In genomic region chr7:37623903-37624758, GRCm38 (mm10) we compare ENCODE assay signal across 8 mouse cellular contexts.
DNase-seq lines count a peak whose midpoint lies in the region; ATAC-seq and TF ChIP-seq lines count a peak whose summit lies in the region.

No protein-coding gene starts in this region.

- TF ChIP-seq POLR2A in bone marrow, adult 2 months (IDR thresholded peaks at IDR 0.05; ENCODE audit: borderline replicate concordance, control insufficient read depth, low read depth, low read length), result no peak
- TF ChIP-seq POLR2A in heart, adult 2 months (IDR thresholded peaks at IDR 0.05; ENCODE audit: insufficient read depth, low read depth, low read length), result no peak
- TF ChIP-seq POLR2A in limb, embryonic 14.5 days (IDR thresholded peaks at IDR 0.05; ENCODE audit: borderline replicate concordance, extremely low read depth, insufficient read depth, insufficient read length), result no peak

- H3K4me1 ChIP-seq in bone marrow, adult 2 months (ENCODE audit: control insufficient read depth, insufficient read depth, low read length), result no peaks in the 10 kb centered on the region; the same call in 1 of the 2 replicates
- H3K4me1 ChIP-seq in embryonic facial prominence, embryonic 10.5 days, result peaks cover 18% of the 10 kb centered on the region
- H3K4me1 ChIP-seq in heart, adult 2 months (ENCODE audit: control insufficient read depth, insufficient read depth, low read length), result no peaks in the 10 kb centered on the region
- no peaks in the 10 kb centered on the region for H3K4me1 ChIP-seq in limb, embryonic 14.5 days (ENCODE audit: control insufficient read depth, insufficient read depth, low read length)
- peaks cover 32% of the 10 kb centered on the region for H3K4me1 ChIP-seq in midbrain, embryonic 15.5 days
- H3K4me1 ChIP-seq in stomach, embryonic 16.5 days (ENCODE audit: control insufficient read depth, insufficient read depth, low read length), result peaks cover 4% of the 10 kb centered on the region; the same call in 1 of the 2 replicates

- no peak for TF ChIP-seq EP300 in heart, adult 2 months (IDR thresholded peaks at IDR 0.05; ENCODE audit: insufficient read depth, low read depth, low read length)

- H3K9ac ChIP-seq in heart, adult 2 months (ENCODE audit: low read depth, low read length), result peak overlapping the region; percentile 40; the same call in 1 of the 2 replicates
- H3K9ac ChIP-seq in limb, embryonic 14.5 days (ENCODE audit: low read depth, low read length, severe bottlenecking), result peak overlapping the region; percentile 49
- H3K9ac ChIP-seq in midbrain, embryonic 15.5 days, result peak overlapping the region; percentile 55
- H3K9ac ChIP-seq in stomach, embryonic 16.5 days (ENCODE audit: low read length), result peak overlapping the region; percentile 63

- ATAC-seq in limb, embryonic 14.5 days (ENCODE audit: low FRiP score, low read depth), result peak; percentile 51
- ATAC-seq in midbrain, embryonic 15.5 days (replicated peaks), result peak; percentile 82
- ATAC-seq in stomach, embryonic 16.5 days (ENCODE audit: insufficient read depth, low FRiP score), result peak; percentile 77

- no peaks in the 10 kb centered on the region for H3K9me3 ChIP-seq in embryonic facial prominence, embryonic 10.5 days
- H3K9me3 ChIP-seq in limb, embryonic 14.5 days (ENCODE audit: control insufficient read depth, low read length), result no peaks in the 10 kb centered on the region
- no peaks in the 10 kb centered on the region for H3K9me3 ChIP-seq in midbrain, embryonic 15.5 days
- no peaks in the 10 kb centered on the region for H3K9me3 ChIP-seq in stomach, embryonic 16.5 days (replicated peaks; ENCODE audit: control insufficient read depth, low read length)

- peak; percentile 67 for DNase-seq in embryonic facial prominence, embryonic 10.5 days (ENCODE audit: low spot score)
- peak; percentile 57 to 59 for DNase-seq in heart, adult 2 months
- DNase-seq in kidney, adult 9 months, result peak; percentile 28
- peak; percentile 16 for DNase-seq in limb, embryonic 14.5 days (ENCODE audit: low spot score)
- DNase-seq in thymus, postnatal 0 days (ENCODE audit: low spot score), result no peak

- intact Hi-C loops in heart, adult 2 months (cut with DNase I), result loop anchor here (10.0 kb wide), 1 partner anchor 121 kb away; no protein-coding TSS in a partner anchor

- no peaks in the 10 kb centered on the region for H3K79me2 ChIP-seq in heart, adult 2 months (replicated peaks; ENCODE audit: control insufficient read depth, insufficient read depth, low read length)

- H3K27ac ChIP-seq in bone marrow, adult 2 months (ENCODE audit: control insufficient read depth, insufficient read depth, low read depth, low read length, poor library complexity), result no peak overlapping the region; the same call in 1 of the 2 replicates
- H3K27ac ChIP-seq in embryonic facial prominence, embryonic 10.5 days (replicated peaks), result peak overlapping the region; percentile 26
- no peak overlapping the region for H3K27ac ChIP-seq in heart, adult 2 months
- no peak overlapping the region for H3K27ac ChIP-seq in limb, embryonic 14.5 days (replicated peaks; ENCODE audit: low read depth, low read length)
- H3K27ac ChIP-seq in midbrain, embryonic 15.5 days, result peak overlapping the region; percentile 79
- H3K27ac ChIP-seq in stomach, embryonic 16.5 days (ENCODE audit: low read length), result no peak overlapping the region

- 3% methylated on average over 62 of the region's 62 CpGs for WGBS in bone marrow, adult 2 months
- 2% methylated on average over 62 of the region's 62 CpGs for WGBS in embryonic facial prominence, embryonic 10.5 days
- WGBS in heart, adult 2 months, result 3% methylated on average over 57 of the region's 62 CpGs
- 6% methylated on average over 27 of the region's 62 CpGs for WGBS in limb, embryonic 14.5 days
- WGBS in midbrain, embryonic 15.5 days, result 2% methylated on average over 51 of the region's 62 CpGs
- WGBS in stomach, embryonic 16.5 days, result 3% methylated on average over 49 of the region's 62 CpGs

- no peak for TF ChIP-seq CTCF in bone marrow, adult 2 months (IDR thresholded peaks at IDR 0.05; ENCODE audit: control insufficient read depth, insufficient read depth, low read length)
- no peak for TF ChIP-seq CTCF in heart, adult 2 months (IDR thresholded peaks at IDR 0.05)

- H3K27me3 ChIP-seq in embryonic facial prominence, embryonic 10.5 days (replicated peaks; ENCODE audit: low read depth, poor library complexity, severe bottlenecking), result peaks cover 59% of the 10 kb centered on the region
- no peaks in the 10 kb centered on the region for H3K27me3 ChIP-seq in heart, adult 2 months (ENCODE audit: control insufficient read depth, insufficient read depth, low read length)
- H3K27me3 ChIP-seq in limb, embryonic 14.5 days (ENCODE audit: control insufficient read depth, insufficient read depth, low read length), result no peaks in the 10 kb centered on the region
- H3K27me3 ChIP-seq in midbrain, embryonic 15.5 days (replicated peaks), result no peaks in the 10 kb centered on the region
- 0 out of 2 replicates have a peak, but pooled peaks cover 3% of the 10 kb centered on the region for H3K27me3 ChIP-seq in stomach, embryonic 16.5 days (ENCODE audit: control insufficient read depth, insufficient read depth, low read length)

- peak overlapping the region; percentile 57 for H3K4me3 ChIP-seq in bone marrow, adult 2 months (replicated peaks; ENCODE audit: control insufficient read depth, low read depth, low read length)
- peak overlapping the region; percentile 64 for H3K4me3 ChIP-seq in embryonic facial prominence, embryonic 10.5 days
- H3K4me3 ChIP-seq in heart, adult 2 months, result peak overlapping the region; percentile 38
- peak overlapping the region; percentile 46 for H3K4me3 ChIP-seq in limb, embryonic 14.5 days (replicated peaks; ENCODE audit: low read length)
- H3K4me3 ChIP-seq in midbrain, embryonic 15.5 days, result peak overlapping the region; percentile 44
- H3K4me3 ChIP-seq in stomach, embryonic 16.5 days (replicated peaks; ENCODE audit: low read length), result peak overlapping the region; percentile 49

- H3K36me3 ChIP-seq in embryonic facial prominence, embryonic 10.5 days (replicated peaks), result no peaks in the 10 kb centered on the region
- H3K36me3 ChIP-seq in heart, adult 2 months (ENCODE audit: control insufficient read depth, insufficient read depth, low read length), result no peaks in the 10 kb centered on the region
- H3K36me3 ChIP-seq in limb, embryonic 14.5 days (ENCODE audit: control insufficient read depth, insufficient read depth, low read length), result no peaks in the 10 kb centered on the region
- H3K36me3 ChIP-seq in midbrain, embryonic 15.5 days (replicated peaks), result no peaks in the 10 kb centered on the region
- H3K36me3 ChIP-seq in stomach, embryonic 16.5 days (ENCODE audit: control insufficient read depth, insufficient read depth, low read length), result no peaks in the 10 kb centered on the region

- peak overlapping the region; percentile 89 for H3K4me2 ChIP-seq in limb, embryonic 14.5 days (replicated peaks; ENCODE audit: low read depth, low read length, severe bottlenecking)
- peak overlapping the region; percentile 71 for H3K4me2 ChIP-seq in midbrain, embryonic 15.5 days
- peak overlapping the region; percentile 86 for H3K4me2 ChIP-seq in stomach, embryonic 16.5 days (ENCODE audit: low read depth, low read length)

Comparison
In these comparisons a context has a peak if more than half of its experiments do, and no peak if none do; other contexts are left out.
1. H3K27ac ChIP-seq: peak in embryonic facial prominence, embryonic 10.5 days (single experiment) and midbrain, embryonic 15.5 days (single experiment); none in bone marrow, adult 2 months (single experiment), heart, adult 2 months (single experiment), limb, embryonic 14.5 days (single experiment) and stomach, embryonic 16.5 days (single experiment).
2. Peak in every context shown above with its lines, with median percentiles within 50 percentile points of each other: H3K4me3 ChIP-seq, H3K9ac ChIP-seq, ATAC-seq and H3K4me2 ChIP-seq.